Mouse (Mus musculus): ENCODE results near the gene P2ry6.

Gene P2ry6

DNA sequence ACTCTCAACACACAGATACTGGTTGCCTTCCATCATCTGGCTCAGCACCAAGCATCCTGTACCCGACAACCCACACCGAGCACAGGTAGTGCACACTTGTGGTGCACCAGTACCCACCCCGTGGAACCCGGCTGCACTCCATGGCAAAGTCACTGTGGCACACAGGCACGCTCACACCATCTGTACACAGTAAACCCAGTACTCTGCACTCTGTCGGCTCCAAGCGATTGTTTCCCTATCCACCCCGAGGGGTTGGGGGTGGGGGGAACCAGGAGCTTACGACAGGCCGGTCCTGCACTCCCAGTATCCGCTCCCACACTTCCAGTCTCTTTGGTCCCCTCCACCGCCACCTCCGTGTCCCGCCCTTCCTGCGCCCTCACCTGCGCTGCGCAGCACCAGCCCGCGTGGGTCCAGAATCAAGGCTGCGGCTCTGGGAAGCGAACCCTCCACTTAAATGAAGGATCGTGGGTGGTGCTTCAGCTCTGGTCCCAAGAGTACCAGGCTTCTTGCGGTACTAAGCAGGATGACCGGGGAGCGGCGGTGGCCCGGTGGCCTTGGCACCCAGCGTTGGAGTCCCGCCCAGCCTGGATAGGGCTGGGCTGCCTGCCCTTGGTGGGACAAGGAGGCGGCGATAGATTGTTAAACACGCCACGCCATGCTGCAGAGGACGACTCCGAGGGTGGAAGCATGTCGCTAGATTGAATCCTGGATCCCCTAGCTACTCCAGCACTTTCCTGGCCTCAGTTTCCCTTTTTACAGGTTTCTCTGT is at the start of gene P2ry6:
Gene P2ry6 (minus strand): TSS at position 515 of the 769 bp plus-strand sequence.
- no peak for DNase-seq (ENCODE audit: low spot score in 2 of 2)

DNA sequence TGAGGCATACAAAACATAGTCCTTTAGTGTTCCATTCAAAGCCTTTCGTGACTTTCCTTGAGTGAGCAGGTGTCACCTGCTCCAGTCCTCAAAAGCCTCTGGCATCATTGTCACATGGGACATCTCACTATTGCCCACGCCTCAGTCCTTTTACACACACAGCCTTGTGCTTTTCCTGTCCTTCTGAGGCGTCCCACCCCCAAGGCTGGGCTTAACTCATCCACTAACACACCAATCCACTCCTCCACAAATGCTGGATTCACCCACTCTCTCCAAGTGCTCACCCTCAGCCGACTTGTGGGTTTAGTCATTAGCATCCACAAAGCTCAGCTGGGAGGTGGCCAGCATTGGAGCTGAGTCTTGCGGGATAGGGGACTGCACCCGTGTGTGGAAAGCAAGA is 43.0 kb upstream of the P2ry6 start:
- no peak for DNase-seq (ENCODE audit: low spot score in 2 of 2)

DNA sequence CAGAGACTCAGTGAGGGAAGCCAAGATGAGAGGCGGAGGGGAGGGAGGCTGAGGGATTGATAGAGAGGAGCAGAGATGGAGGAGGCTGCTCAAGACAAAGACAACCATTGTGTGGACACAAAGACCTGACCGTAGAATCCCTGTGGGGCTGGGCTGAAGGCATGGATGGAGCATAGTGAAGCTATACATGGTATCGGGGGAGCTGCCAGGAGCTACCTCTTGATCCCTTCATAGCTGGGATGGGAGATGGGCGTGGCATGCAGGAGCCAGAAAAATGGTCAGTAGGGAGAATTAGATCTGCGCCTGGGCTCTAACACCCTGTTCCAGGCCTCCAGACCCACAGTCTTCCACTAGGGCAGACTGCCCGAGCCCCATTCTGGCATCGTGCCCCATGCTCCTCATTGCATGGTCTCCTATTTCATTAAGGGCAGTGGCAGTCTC is 42.6 kb upstream of the P2ry6 start:
- DNase-seq (ENCODE audit: low spot score in 2 of 2): no peak

DNA sequence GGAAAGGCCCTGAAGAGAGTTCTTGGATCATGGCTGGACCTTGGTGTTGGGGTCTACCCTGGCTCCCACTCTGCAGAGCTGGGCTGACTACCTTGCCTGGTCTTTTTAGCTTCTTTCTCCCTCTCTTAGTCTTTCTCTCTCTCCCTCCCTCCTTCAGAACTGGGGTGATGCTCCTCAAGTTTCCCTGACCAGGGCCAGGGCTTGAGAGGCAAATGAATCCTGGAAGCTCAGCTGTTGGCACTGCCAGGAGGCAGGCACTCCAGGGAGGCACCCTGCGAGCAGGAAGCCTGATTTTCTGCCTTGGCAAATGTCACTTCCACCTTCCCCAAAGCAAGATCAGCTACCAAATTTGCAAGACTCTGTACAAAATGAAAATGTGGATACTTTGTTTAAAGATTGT is 40.5 kb upstream of the P2ry6 start:
- DNase-seq (ENCODE audit: low spot score in 2 of 2): no peak

DNA sequence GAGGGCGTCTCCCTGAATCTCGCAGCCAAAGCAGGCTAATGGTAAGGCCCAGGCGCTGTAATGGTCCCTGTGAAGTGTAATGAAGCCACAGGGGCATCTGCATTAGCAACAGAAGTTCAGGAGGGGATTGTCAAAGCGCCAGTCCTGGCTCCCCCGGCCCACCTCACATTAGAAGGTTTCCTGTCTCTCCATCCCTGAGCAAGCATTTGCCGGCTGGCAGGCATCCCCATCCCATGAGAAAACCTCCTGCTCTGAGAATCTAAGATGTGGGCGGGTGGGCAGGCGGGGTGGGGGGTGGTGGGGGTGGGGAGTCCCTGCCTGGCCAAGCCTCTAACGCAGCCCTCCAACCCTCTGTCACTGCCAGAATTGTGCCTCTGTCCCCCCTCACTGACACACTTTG is 39.6 kb upstream of the P2ry6 start:
- DNase-seq (ENCODE audit: low spot score in 2 of 2): no peak

DNA sequence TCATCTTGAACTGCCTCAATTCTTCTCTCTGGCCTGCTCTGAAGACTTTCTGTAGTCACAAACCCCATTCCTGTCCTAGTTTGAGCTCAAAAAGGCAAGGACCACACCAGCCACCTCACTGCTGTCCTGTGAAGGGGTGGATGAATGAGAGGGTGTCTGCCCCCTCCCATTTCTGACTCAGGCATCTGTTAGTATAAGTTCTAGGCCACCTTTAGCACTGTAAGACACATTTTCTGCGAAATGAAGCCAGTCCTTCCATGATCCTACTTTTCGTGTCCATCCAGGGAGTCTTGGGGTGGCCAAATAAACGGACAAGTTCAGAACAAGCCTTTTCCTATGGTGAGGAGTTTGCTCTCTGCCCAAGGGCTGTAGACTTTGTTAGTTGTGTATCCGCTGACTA is 38.1 kb upstream of the P2ry6 start, which contains the start of gene P2ry2:
Gene P2ry2 (minus strand): TSS at position 326 of the 400 bp plus-strand sequence.
- no peak for DNase-seq (ENCODE audit: low spot score in 2 of 2)

DNA sequence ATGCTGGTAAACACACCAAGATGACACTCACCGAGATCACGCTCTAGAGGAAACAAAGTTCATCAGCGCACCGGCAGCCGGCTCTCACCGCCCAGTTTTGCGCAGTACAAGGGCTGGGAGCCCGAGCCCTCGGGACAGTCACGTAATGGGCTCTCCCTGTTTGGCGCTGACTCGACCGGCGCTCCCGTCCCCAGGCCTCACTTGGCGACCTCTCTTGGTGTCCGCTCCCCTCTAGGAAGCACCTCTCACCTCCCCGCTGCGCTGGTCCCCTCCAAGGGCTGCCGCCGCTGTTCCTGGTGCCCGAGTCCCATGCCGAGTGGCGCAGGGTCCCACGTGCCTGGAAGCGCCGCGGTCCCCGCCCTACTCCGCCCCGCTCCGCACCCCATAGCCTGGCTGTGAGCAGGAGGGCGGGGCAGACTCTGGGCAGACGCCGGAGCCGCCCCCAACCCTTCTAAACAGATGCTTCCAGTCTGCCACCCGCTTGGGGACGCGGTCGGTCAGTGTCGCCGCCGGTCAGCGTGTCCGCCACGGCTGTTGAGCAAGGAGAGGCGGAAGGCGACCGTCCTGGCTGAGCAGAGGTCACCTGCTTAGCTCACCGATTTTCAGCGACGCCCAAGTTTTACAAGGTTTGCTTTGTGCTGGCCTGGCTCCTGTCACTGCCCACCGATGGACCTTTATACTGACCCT is 37.4 kb upstream of the P2ry6 start:
- DNase-seq (ENCODE audit: low spot score in 2 of 2): peak; percentile 65 to 79

DNA sequence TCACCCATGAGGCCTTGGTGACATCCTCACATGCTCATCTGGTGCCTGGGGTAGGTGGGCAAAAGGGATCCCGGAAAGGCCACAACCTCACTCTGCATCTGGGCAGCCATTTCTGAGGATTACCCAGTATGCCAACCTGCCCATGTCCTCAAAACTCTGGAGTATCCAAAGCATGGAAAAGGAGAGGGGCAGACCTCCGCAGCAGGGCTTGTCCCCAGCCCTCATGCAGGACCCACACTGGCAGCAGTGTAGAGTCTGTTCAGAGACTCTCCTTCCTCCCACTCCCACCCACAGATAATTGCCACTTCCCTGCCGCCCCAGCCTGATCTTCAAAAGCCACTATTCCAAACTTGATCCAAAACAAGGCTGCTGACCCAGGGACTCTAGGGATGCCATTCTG is 36.3 kb upstream of the P2ry6 start:
- DNase-seq (ENCODE audit: low spot score in 2 of 2): no peak

DNA sequence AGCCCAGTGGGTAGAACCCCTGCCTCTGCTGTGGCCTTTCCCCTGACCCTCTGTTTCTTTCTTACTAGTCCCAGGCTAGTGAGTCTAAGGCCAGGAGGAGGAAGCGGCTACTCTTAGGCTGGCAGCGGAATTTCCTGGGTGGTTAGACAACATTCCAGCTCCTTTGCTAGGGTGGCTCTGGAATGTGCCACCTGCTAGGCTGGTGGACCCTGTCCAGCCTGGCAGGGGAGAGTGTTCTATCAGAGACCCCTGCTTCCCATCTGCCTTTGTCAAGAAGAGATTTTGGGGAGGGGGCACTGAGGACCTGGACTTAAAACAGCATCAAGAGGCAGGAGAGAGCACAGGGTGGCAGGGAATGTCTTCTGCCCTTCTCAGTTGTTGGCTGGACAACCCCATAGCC is 31.8 kb upstream of the P2ry6 start:
- DNase-seq (ENCODE audit: low spot score in 2 of 2): no peak

DNA sequence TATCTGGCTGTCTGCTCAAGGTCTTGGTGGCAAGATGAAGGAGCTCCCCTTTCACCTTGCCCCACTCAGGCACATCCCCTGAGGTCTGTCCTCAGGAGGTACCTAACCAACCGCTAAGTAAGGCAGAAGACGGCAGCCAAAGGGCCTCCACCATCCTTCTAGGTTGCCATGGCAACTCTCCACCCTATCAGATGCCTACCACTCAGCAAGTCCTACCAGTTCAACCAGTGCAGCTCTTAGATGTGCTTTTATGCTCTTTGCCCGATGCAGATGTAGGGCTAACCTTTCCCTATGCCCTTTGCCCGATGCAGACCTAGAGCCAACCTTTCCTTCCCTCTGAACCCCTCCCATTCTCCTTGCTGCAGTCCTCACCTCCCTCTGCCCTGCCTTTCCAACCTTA is 30.7 kb upstream of the P2ry6 start:
- DNase-seq (ENCODE audit: low spot score in 2 of 2): no peak

DNA sequence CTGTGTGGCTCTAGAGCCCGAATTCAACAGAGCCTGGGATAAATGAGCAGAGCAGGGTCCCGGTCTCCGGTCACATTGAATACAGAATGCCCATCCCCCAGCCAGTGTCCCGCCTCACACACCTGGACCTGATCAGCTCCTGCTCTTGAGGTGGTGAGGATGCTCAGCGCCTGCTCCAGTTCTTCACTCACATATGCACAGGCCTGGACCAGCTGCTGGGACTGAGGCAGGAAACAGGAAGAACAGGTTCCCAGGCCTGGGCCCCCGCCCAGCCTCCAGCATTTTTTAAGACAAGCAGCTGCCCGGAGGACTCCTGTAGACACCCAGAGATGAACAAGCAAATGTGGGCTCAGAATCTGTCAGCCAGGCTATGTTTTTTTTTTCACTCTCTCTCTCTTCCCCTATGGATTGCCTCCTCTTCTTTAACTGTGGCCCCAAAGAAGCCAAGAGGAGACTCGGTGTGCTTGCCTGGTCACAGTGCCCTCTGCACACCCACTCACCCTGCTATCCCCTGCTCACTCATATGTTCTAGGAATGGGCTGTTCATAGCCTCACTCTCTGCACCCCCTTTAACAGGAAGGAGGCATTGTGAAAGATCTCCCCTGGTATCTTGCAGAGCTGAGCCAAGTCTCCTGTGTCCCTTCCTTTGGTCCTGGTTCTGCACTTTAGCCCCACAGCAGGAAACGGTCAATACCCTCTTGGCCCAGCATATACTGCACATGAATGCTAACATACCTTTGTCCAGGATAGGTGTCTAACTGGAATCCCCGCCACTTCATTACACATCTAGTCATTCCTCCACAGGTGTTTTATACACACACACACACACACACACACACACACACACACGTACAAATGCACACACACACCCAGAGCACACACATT is 29.2 kb upstream of the P2ry6 start:
- peak; percentile 57 to 59 for DNase-seq (ENCODE audit: low spot score in 2 of 2)

DNA sequence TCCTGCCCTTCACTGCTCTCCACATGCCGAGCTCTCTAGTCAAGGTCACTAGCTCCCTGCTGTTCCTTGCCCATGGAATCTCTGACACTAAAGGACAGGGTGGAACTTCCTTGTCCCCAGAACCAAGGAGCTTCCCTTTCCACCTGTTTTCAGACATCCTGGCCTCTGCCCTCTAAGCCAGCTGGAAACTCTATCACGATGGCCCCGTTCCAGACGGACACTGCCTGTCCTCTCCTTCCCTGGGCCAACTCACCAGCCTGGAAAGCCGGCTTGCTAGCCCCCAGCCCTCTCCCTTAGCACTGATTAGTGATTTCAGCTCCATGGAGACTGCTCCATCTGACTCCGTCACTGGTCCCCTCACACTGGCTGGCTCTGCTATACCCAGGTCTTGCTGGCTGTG is 27.8 kb upstream of the P2ry6 start:
- peak in 1 of 2 experiments; percentile 42 for DNase-seq (ENCODE audit: low spot score in 2 of 2)

DNA sequence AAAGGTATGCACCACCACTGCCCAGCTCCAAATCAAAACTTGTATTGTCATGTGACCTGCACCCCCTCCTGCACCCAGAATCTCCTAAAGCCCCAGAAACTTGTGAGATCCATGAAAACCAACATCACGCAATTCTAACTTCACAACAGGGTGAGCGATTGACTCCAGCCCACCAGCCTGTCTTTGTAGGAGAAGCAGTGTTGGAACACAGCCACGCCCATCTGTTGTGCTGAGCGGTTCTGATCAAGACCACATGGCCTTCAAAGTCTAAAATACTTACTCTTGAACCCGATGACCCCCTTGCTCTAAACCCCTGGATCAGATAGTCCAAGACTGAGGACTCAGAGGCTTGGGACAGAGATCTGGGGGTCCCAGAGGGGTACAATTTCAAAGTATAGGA is 25.2 kb upstream of the P2ry6 start:
- DNase-seq (ENCODE audit: low spot score in 2 of 2): no peak

DNA sequence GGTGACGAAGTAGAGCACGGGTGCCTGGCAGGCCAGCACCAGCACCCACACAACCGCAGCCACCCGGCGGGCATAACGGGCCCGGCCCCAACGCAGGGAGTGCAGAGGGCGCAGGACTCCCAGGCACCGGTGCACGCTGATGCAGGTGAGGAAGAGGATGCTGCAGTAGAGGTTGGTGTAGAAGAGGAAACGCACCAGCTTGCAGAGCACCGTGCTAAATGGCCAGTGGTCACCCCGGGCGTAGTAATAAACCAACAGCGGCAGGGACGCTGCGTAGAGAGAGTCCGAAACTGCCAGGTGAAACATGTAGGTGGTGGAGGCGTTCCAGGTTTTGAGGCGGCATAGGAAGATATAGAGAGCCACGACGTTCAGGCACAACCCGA is 24.1 kb upstream of the P2ry6 start:
- DNase-seq (ENCODE audit: low spot score in 2 of 2): no peak

DNA sequence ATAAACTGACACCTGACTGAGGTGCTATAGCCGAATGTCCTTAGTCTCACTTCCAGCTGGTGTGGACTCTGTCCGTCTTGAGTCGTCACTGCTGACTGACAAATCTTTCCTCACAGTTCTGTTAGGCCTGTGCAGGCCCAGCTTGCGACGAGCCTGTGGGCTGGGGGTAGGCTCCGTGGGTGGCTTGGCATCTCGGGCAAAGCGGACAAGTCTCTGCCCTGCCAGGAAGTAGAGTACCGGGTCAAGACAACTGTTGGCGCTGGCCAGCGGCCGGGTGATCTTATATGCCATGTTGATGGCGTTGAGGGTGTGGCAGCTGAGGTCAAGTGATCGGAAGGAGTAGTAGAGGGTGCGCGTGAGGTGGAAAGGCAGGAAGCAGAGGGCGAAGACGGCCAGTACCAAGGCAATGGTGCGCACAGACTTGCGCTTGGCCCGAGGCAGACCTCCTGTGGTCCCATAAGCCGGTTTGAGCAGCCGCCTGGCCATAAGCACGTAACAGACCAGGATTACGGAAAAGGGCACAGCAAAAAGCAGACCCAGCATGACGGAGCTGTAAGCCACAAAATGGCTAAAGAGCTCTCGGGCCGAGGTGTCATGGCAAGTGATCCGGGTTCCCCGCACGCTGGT is 23.6 kb upstream of the P2ry6 start:
- DNase-seq (ENCODE audit: low spot score in 2 of 2): no peak

DNA sequence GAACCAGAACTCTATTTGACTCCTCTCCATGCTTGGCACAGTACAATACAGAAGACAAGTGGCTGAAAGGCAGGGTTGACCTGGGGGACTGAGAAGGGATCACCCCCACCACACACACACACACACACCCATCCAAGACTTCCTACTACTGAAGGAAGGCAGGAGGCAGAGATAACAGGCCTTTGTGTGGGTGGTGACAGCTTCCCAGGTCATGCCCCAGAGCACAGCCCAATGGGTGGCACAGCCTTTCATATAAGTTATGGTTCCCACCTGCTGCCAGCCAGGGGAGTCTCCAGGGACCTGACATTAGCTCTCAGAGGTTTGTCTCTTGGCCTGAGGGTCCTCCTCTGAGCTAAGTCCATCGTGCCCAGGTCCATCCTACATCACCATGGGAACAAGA is 22.8 kb upstream of the P2ry6 start:
- DNase-seq (ENCODE audit: low spot score in 2 of 2): no peak

DNA sequence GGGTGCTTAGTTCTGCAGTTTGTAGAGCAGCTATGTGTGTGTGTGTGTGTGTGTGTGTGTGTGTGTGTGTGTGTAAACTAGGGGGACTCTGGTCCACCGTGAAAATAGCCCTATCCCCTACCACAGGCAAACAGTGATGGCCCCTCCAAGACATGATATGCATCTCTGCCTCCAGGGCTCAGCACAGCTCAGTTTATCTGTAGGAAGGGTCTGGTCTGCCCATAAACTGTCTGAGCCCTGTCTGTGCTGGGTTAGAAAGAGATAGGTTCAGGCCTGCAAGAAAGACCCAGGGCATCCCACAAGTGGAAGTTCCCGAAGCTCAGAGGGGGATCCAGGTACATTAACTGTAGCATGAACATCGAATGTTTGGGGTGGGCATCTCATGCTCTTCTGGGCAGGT is 21.5 kb upstream of the P2ry6 start:
- DNase-seq (ENCODE audit: low spot score in 2 of 2): no peak

DNA sequence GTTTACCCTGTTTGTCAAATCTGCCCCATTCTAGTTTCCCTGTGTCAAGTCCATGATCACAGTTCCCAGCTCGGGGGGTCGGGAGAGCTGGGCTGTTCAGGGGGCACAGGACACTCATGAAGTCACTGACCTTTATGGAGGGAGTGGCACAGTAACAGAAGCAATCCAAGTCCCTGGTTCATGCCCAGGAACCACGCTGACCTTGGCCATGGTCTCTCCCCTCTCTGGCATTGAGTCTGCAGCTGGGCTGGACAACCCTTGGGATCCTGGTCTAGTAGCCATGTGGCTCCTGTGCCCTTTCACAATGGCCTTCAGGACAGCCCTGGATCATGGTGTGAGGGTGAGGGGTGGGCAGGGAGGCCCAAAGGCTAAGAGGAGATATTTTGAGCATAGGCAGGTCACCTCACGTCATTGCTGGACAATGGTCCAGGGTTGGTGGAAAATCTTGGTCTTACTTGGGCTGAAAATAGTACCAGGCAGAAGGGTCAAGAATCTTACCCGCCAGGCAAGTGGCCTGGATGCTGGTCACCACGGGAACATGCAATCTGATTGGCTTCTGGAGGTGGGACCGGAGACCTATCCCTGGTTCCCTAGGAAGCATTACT is 20.9 kb upstream of the P2ry6 start:
- no peak for DNase-seq (ENCODE audit: low spot score in 2 of 2)

DNA sequence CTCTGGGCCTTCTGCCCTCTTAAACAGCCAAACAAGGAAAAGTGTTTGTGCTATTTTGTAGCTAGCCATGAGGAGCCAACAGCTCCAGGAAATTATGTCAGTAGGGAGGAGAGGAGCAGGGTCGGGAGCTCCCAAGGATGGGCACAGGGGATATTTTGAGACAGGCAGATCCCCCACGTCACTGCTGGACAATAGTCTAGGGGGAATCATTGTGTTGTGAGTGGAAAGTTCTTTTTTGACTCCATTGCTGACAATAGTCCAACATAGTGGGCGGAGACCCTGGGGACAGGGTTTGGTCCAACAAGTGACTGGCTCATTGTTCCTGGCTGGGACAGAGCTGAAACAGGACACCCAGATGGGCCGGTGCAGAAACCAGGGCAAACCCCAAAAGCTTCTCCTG is 18.7 kb upstream of the P2ry6 start:
- DNase-seq (ENCODE audit: low spot score in 2 of 2): peak in 1 of 2 experiments; percentile 54

DNA sequence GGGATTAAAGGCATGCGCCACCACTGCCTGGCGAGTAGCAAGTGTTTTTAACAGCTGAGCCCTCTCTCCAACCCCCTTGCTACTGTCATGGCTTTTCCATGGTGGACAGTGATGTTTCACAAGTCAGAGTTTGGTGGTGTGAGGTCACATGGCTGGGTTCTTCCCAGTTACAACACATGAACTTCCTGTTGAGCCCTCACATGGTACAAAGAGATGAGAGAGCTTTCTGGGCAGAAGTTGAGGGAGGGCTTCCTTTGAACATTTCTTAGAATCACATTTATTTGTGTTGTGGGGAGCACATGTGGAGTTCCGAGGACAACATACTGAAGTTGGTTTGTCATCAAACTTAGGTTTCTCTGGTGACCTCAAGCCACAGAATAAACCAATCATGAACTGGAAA is 17.5 kb upstream of the P2ry6 start:
- DNase-seq (ENCODE audit: low spot score in 2 of 2): no peak

DNA sequence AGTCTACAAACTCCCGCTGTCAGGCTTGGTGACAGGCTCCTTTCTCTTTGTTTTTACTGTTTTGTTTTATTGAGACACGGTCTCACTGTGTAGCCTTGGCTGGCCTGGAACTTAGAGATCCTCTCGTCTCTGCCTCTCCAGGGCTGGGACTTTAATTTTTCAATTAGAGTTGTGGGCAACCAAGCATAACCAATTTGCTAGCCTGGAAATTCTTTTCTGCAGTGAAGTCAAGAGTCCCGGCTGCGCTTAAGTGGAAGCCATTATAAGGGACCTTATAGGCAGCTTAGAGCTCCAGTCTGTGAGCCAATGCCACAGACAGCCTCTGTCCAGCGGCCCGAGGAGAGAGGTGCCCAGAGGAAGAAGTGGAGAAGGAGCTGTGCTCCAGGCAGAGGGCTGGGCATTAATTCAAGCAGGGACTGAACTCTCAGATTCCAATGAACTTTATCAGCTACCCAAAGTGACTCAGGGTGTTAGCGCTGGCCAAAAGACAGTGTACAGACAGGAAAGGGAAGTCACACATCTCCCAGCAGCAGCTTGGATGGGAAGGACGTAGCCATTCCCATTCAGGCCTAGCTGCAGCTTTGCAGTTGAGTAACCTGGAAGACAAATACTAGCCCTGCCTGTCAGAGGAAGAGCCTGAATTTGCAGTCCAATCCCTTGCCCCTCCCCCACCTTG is 16.3 kb upstream of the P2ry6 start:
- DNase-seq (ENCODE audit: low spot score in 2 of 2): no peak
